Mouse (Mus musculus): Measurements from ENCODE around the gene Gm20388.
A peak's percentile ranks its signal among the peaks of the same experiment; 100 is the strongest.
"Not testable (repeated sequence)": the region's sequence is repeated elsewhere in the genome, so short reads cannot be mapped to it uniquely, and the experiment has no call there.

Gm20388 gene

DNA sequence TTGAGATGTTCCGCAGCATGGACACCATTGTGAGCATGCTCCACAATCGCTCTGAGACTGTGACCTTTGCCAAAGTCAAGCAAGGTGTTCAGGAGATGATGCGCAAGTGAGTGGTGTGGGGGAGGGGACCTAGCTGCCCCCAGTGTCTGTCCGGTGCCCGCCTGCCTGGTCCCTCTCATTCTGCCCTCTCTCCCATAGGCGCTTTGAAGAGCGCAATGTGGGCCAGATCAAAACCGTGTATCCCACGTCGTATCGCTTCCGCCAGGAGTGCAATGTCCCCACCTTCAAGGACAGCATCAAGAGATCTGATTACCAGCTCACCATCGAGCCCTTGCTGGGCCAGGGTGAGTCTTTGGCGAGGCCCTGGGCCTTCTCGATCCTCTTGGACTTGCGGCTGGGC lies 2659.4 kb downstream of the Gm20388 start:
- no peak for DNase-seq (ENCODE audit: low read depth, low spot score)

DNA sequence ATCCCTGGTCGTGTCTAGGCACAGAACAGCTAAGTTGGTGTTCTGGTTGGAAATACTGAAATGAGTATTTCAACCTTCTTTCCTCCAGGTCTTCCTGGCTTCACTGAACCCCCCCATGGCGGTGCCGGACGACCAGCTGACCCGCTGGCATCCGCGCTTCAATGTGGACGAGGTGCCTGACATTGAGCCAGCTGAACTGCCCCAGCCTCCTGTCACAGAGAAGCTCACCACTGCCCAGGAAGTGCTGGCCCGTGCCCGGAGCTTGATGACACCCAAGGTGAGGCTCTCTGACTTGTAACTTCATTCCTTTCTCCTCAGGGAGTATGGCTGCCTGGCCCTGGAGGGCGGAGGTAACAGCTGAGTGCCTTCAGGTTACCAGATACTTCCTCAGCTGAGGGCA lies 2660.5 kb downstream of the Gm20388 start:
- no peak for DNase-seq (ENCODE audit: low read depth, low spot score)

- no peak for DNase-seq (ENCODE audit: low read depth, low spot score)
These were observed 2661.2 kb downstream of the Gm20388 start for GRCm38 (mm10) chr8:122571750-122572267.

DNA sequence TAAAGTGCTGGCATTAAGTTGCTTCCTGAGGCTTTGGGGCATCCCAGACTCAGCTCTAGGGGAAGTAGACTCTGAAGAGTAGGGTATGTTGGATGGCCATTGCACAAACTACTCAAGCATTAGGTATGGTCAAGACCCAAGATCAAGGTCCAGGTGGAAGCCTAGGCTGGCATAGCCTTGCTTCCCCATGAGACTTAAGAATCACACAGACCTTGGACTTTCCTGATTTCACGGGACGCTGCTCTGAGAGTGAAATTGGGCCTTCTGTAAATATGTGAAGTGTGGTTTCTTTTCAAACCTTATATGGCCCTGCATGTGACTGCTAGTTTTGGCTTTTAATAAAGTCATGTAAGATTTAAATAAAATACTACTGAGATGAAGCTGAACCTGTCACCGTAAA lies 2662.1 kb downstream of the Gm20388 start:
- DNase-seq (ENCODE audit: low read depth, low spot score): no peak

DNA sequence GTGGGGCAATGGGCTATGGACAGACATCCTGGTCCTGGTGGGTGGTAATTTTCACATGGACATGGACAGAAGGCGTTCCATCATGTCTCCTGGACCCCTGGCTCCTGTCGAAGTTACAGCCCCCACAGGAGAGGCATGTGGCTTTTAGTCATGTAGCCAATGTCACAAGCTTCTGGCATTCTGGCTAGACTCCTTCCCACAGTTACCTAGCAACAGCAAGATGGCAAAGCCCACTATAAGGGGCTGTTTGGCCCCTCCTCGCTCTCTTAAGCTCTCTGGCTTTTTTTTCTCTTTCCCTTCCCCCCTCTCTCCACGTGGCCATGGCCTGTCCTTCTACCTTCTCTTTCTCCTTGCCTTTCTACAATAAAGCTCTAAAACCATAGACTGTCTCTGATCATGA lies 2662.5 kb downstream of the Gm20388 start:
- DNase-seq (ENCODE audit: low read depth, low spot score): not testable (repeated sequence)

- no peak for DNase-seq (ENCODE audit: low read depth, low spot score)
These were observed 2662.9 kb downstream of the Gm20388 start for GRCm38 (mm10) chr8:122573577-122573976.

GRCm38 (mm10) chr8:122574264-122574663 lies 2663.6 kb downstream of the Gm20388 start:
- no peak for DNase-seq (ENCODE audit: low read depth, low spot score)

DNA sequence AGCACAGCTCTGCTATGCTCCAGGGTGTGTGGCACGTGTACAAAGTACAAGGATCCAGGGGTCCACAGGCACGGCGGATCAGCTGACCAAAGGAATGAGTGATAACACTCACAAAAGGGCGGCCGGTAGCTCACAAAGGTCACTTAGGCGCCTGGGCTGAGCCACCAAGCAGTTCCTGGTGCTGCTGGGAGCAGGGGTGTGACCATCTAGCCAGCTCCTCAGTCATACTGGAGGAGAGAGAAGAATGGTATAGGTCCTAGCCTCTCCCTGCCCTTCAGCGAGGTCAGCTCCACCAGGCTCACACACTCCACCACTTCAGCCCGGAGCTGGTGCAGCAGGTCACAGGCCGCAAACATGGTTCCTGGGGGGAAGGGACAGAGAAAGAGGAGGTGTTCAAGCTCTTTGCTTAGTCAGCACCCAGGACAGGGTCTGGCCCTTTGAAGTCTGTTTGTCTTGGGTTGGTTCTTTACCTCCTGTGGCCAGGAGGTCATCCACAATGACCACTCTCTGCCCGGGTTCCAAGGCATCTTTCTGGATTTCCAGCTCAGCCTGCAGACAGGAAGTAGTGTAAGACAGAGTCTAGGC lies 2664.1 kb downstream of the Gm20388 start:
- DNase-seq (ENCODE audit: low read depth, low spot score): no peak

DNA sequence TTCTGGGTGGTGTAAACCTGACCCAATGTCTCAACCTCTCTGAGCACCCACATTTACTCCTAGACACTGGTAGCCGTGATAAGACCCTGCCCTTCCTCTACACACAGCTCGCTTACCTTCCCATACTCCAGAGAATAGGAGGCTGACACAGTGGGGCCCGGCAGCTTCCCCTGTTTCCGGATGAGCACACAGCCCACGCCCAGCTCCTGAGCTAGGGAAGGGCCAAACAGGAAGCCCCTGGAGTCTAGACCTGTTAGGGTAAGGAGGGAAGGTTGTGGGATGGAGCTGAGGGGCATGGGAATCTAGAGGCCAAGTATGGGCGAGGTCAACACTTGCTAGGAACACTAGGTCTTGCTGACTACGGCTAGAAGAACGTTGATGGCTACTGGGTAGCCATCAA lies 2664.6 kb downstream of the Gm20388 start:
- no peak for DNase-seq (ENCODE audit: low read depth, low spot score)

DNA sequence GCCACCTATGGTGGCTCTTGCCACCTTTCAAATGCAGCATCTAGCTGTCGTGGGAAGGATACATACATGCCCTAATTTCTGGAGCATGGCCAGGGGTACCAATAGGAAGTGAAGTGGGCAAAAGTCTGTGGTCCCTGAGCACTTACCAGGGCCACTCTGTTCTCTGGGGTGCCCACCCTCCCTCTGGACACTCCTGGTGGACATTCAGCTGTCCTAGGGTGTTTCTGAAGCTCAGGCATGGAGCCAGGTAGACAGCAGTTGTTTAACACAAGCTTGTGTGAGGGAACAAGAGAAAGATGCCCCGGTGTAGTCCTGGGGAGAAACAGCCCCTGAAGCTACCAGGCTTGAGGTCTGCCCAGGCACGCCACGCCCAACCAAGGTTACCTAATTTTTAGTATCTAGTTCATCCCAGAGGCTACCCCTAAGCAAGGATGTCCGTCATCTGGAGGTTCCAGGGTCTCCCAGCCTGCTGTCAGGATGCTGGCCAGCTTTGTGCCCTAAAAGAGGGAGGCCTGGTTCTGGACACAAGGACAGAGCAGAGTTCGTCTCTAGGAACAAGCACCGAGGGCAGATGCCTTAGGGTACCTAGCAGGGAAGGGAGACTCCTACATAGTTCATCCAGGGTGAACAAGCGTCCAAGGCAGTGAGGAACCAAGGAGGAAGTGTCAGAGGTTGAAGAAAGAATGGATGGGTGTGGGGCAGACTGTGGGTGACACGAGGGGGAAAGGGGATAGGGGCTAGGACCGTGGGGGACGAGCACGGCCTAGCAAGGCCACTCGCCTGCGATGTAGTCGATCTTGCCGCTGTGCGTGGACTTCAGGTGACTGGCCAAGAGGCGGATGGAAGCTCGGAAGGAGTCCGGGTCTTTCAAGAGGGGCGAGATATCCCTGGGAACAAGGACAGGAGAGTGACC lies 2665.3 kb downstream of the Gm20388 start:
- DNase-seq (ENCODE audit: low read depth, low spot score): no peak

GRCm38 (mm10) chr8:122576648-122577022 lies 2666.0 kb downstream of the Gm20388 start, which contains the start of gene Aprt:
Aprt (minus strand) TSS chr8:122576909.
- peak; percentile 95 for DNase-seq (ENCODE audit: low read depth, low spot score)

DNA sequence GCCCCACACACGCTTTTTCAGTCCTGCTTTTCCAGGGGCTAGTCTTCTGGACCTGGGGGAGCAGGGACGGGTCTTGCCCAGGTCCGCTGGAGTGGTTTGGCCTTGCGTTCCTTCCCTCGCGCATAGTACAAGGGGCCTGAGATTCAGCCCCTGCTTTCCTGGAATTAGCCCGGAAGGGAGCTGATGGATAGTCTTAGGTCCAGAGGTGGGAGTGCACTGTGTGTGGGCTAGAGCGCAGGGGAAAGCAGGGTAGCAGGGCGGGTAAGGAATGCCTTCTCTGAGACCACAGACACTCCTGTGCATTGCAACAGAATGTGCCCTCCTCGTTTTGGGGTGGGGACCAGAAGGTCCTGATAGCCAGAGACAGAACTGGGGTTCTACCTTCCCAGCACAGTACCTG lies 2666.5 kb downstream of the Gm20388 start:
- DNase-seq (ENCODE audit: low read depth, low spot score): no peak

DNA sequence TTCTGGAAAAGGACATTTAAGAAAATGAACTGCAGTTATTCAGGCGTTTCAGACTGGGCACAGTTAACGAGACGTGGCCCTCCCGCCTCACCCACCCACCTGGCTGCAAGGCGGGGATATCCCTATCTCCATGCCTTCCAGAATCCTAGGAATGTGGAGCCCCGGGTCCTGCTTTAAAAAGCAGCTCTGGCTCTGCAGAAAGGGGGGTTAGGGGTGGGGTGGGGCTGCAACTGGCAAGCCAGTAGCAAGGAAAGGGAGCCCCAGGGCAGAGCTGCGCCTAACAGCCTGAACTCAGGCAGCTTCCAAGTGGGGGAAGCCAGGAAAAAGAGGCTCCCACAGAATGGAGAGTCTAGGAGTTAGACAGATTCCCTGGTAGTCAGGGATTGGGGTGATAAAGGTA lies 2668.6 kb downstream of the Gm20388 start:
- no peak for DNase-seq (ENCODE audit: low read depth, low spot score)

DNA sequence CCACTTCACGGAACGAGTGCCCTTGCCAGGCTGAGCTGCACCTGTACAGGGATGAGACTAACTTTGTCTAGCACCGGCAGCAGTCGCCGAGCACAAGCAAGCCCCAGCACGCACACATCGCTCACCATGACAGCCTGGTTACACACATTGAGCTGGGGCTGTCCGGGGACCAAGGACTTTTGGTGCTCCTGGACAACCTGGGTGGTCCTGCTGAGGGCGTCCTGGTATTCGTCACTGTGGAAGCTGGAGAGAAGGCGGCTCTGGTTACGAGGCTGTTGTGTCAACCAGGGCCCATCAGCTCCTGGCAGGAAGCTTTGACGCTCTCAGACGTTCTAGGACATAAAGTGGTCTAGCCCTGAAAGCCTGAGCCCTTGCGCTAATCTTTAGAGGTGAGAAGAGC lies 2670.3 kb downstream of the Gm20388 start:
- no peak for DNase-seq (ENCODE audit: low read depth, low spot score)

DNA sequence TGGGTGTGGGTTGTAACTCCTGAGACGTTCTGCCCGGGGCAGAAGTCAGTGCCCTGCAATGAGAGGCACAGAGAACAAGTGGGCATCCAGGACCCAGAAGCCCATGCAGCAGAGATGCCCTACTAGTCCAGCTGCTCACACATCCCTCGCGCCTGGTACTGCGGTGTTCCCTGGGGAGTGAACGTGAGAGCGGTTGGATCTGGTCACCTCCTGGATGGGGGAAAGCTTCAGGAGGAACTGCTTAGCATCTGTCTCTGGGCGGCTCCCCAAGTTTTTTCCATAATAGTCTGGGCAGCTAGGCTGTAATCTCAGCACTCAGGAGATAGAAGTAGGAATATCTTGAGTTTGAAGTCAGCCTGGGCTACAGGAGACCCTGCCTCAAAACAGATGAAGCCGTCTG lies 2674.3 kb downstream of the Gm20388 start:
- no peak for DNase-seq (ENCODE audit: low read depth, low spot score)

- DNase-seq (ENCODE audit: low read depth, low spot score): no peak
These were observed 2674.8 kb downstream of the Gm20388 start for GRCm38 (mm10) chr8:122585411-122585891.

- DNase-seq (ENCODE audit: low read depth, low spot score): no peak
These were observed 2675.5 kb downstream of the Gm20388 start for GRCm38 (mm10) chr8:122586171-122586570.

DNA sequence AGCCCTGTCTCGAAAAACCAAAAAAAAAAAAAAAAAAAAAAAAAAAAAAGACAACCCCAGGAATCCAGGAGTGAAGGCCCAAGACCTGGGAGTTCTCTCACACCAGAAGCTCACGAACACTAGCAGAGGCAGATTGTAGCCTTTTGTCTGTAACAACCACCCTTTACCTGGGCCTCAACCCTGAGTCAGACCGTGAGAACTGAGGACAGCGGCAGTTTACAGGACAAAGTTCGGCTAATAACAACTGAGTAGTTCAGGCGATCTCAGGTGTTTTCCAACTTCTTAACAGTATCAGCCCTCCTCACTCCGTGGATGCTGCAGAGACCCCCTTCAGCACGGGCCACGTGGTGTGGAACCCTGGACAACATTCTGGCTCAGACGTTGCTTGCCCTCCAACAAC lies 2676.1 kb downstream of the Gm20388 start:
- DNase-seq (ENCODE audit: low read depth, low spot score): no peak

GRCm38 (mm10) chr8:122593240-122593639 lies 2682.6 kb downstream of the Gm20388 start:
- no peak for DNase-seq (ENCODE audit: low read depth, low spot score)

DNA sequence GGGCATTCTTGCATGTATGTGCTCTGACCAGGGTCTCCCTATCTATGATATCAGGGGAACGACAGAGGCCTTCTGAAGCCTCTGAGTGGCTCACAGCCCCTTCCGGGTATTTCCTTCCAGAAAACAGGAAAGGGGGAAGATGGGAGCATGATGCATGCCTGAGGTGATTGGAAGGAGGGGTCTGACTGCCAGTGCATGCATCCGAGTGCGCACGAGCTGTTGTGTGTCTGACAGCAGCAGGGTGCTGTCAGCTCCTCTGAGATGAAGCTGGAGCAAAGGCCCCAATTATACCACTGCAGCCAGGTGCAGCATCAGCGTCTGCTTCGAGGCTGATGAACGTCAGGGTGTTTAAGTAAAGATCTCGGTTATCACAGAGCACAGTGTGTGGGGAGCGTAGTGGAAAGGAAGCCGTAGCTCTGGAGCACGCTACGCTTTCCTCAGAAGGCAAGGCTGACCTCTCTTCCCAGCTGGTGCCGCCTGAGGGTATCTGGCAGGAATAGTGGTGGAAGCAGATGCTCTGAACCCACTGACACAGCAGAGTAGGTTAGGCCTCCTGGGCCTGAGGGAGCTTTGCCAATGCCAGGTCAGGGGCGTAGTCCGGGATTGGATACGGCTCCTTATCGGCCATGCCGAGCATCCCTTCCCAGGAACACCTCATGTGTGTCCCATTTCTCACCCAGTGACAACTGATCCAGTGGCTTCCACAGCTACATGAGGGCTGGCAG lies 2683.3 kb downstream of the Gm20388 start:
- no peak for DNase-seq (ENCODE audit: low read depth, low spot score)

DNA sequence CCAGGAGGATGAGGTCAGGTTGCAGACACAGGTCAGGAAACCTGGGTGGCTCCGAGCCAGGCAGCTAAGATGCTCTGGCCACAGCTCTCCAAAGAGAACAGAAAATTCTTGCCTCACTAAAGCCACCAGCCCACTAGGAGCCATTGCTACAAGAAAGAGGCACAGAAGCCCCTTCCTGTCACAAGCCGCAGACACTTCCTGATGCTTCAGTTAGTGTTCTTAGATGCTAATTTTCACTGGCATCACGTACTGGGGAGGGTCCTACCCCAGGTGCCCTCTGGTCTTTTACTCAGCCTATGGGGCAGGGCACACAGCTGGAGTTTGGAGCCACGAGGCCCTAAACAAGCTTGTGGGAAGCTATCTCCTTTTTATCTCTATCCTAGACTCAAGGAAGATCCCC lies 2685.4 kb downstream of the Gm20388 start:
- DNase-seq (ENCODE audit: low read depth, low spot score): no peak

- DNase-seq (ENCODE audit: low read depth, low spot score): no peak
These were observed 2690.0 kb downstream of the Gm20388 start for GRCm38 (mm10) chr8:122600666-122601065.

Data from CD4-positive helper T cell, adult 2 months (primary cell).